14 mouse cellular contexts compared by ENCODE assay signal in genomic region chr4:134628058-134628457, GRCm38 (mm10).
DNase-seq lines count a peak whose midpoint lies in the region; ATAC-seq and TF ChIP-seq lines count a peak whose summit lies in the region.
"Had no signal": no experiment of that assay in that cellular context is flagged by ENCODE, and none has a peak within 500 bp of the region (broad histone marks: within the 10 kb centered on the region; RNA-seq: fewer than 3 reads in every experiment).

No protein-coding gene starts in this region.

- TF ChIP-seq POLR2A in liver, adult 2 months (IDR thresholded peaks at IDR 0.05; ENCODE audit: extremely low read depth, insufficient read depth, low read length), result no peak

- no peak overlapping the region for H3K4me2 ChIP-seq in liver, embryonic 12.5 days
- H3K4me2 ChIP-seq: intestine, embryonic 15.5 days had no signal

- no peaks in the 10 kb centered on the region for H3K27me3 ChIP-seq in liver, adult 2 months (ENCODE audit: control insufficient read depth, insufficient read depth, low read length)
- H3K27me3 ChIP-seq in liver, embryonic 12.5 days (replicated peaks), result 0 out of 2 replicates have a peak, but pooled peaks cover 4% of the 10 kb centered on the region
- no peaks in the 10 kb centered on the region for H3K27me3 ChIP-seq in heart, embryonic 10.5 days (ENCODE audit: insufficient read depth, poor library complexity, severe bottlenecking)
- H3K27me3 ChIP-seq: intestine, embryonic 15.5 days had no signal

- 76% methylated on average over 7 of the region's 7 CpGs for WGBS in liver, adult 2 months
- 56% methylated on average over 7 of the region's 7 CpGs for WGBS in liver, embryonic 12.5 days (ENCODE audit: insufficient replicate concordance)
- 29% methylated on average over 7 of the region's 7 CpGs for WGBS in heart, embryonic 10.5 days

- H3K4me1 ChIP-seq in liver, adult 2 months (ENCODE audit: control insufficient read depth, insufficient read depth, low read length), result peaks cover 7% of the 10 kb centered on the region
- peaks cover 19% of the 10 kb centered on the region for H3K4me1 ChIP-seq in liver, embryonic 12.5 days
- peaks cover 86% of the 10 kb centered on the region for H3K4me1 ChIP-seq in heart, embryonic 10.5 days

- H3K9ac ChIP-seq in liver, adult 2 months (ENCODE audit: low read depth, low read length), result no peak overlapping the region
- H3K9ac ChIP-seq in liver, embryonic 12.5 days, result no peak overlapping the region
- H3K9ac ChIP-seq: intestine, embryonic 15.5 days had no signal

- no peaks in the 10 kb centered on the region for H3K36me3 ChIP-seq in liver, adult 2 months (ENCODE audit: control insufficient read depth, insufficient read depth, low read length)
- no peaks in the 10 kb centered on the region for H3K36me3 ChIP-seq in liver, embryonic 12.5 days
- no peaks in the 10 kb centered on the region for H3K36me3 ChIP-seq in heart, embryonic 10.5 days
- H3K36me3 ChIP-seq: intestine, embryonic 15.5 days had no signal

- peak; percentile 28 to 35 for DNase-seq in cerebellum, postnatal 10 days
- no peak for DNase-seq in cerebellum, adult 11 months
- no peak for DNase-seq in liver, adult 2 months (ENCODE audit: extremely low read depth, low read depth, low spot score)
- peak; percentile 93 for DNase-seq in heart, embryonic 10.5 days (ENCODE audit: low spot score)
- peak; percentile 68 for DNase-seq in heart, postnatal 4 days
- no peak for DNase-seq in thymus, postnatal 10 days (ENCODE audit: low spot score in 2 of 2)
- DNase-seq in right cerebral cortex, postnatal 10 days (ENCODE audit: low spot score in 2 of 2), result no peak
- DNase-seq: gastrocnemius, postnatal 10 days; lung, adult 18-20 months; retina, postnatal 1 day; thymus, postnatal 25 days had no signal

- H3K9me3 ChIP-seq in liver, embryonic 12.5 days (replicated peaks), result no peaks in the 10 kb centered on the region
- H3K9me3 ChIP-seq in heart, embryonic 10.5 days, result no peaks in the 10 kb centered on the region
- H3K9me3 ChIP-seq: intestine, embryonic 15.5 days had no signal

- 0 out of 2 replicates have a peak overlapping the region, but pooled peaks have one; percentile 10 for H3K27ac ChIP-seq in liver, adult 2 months (replicated peaks; ENCODE audit: insufficient read depth, low read depth, low read length)
- no peak overlapping the region for H3K27ac ChIP-seq in liver, embryonic 12.5 days
- peak overlapping the region; percentile 90 for H3K27ac ChIP-seq in heart, embryonic 10.5 days
- H3K27ac ChIP-seq: intestine, embryonic 15.5 days had no signal

- H3K79me2 ChIP-seq in liver, adult 2 months (ENCODE audit: control insufficient read depth, insufficient read depth, low read length), result no peaks in the 10 kb centered on the region

- ATAC-seq in liver, embryonic 12.5 days, result no peak
- ATAC-seq: forebrain, embryonic 14.5 days; intestine, embryonic 15.5 days had no signal

- TF ChIP-seq CTCF in liver, adult 2 months (IDR thresholded peaks at IDR 0.05; ENCODE audit: low read depth, low read length), result no peak

- H3K4me3 ChIP-seq in liver, adult 2 months (ENCODE audit: insufficient read depth, low read depth, low read length), result no peak overlapping the region
- no peak overlapping the region for H3K4me3 ChIP-seq in liver, embryonic 12.5 days
- peak overlapping the region; percentile 29 for H3K4me3 ChIP-seq in heart, embryonic 10.5 days
- H3K4me3 ChIP-seq: intestine, embryonic 15.5 days had no signal

Comparison
In these comparisons a context has a peak if more than half of its experiments do, and no peak if none do; other contexts are left out.
1. DNase-seq: peak in cerebellum, postnatal 10 days (2 of 2), heart, embryonic 10.5 days (single experiment) and heart, postnatal 4 days (single experiment); none in cerebellum, adult 11 months (single experiment), liver, adult 2 months (single experiment), thymus, postnatal 10 days (0 of 2) and right cerebral cortex, postnatal 10 days (0 of 2).